Mouse (Mus musculus): ENCODE measurements around the gene Nop10. TPM values are rescaled to one million over a fixed set of nuclear protein-coding genes. Genes with fewer than 3 reads are reported as not detected.

Nop10 gene
- polyA plus RNA-seq, 2 experiments, result 93.1 to 166 TPM

- Histone ChIP-seq H3K27me3 (ENCODE audit: control insufficient read depth, insufficient read depth, low read length) (no peaks in the 10 kb centered on the region), H3K4me1 (replicated peaks; ENCODE audit: control insufficient read depth in 2 of 2, insufficient read depth in 2 of 2, low read length in 1 of 2) (peaks cover 10 to 22% of the 10 kb centered on the region in 2 experiments; a peak in 3 of 4 replicates), H3K27ac (no peak overlapping the region), H3K9ac (replicated peaks) (no peak overlapping the region), H3K4me3 (ENCODE audit: insufficient read depth in 1 of 2, low read depth in 2 of 2, low read length in 2 of 2) (no peak overlapping the region), H3K36me3 (replicated peaks; ENCODE audit: control insufficient read depth, insufficient read depth, low read depth) (no peaks in the 10 kb centered on the region), H3K9me3 (ENCODE audit: control insufficient read depth, low read length) (no peaks in the 10 kb centered on the region), H3K4me2 (ENCODE audit: low read depth) (peak overlapping the region; percentile 95)
- TF ChIP-seq CTCF (IDR thresholded peaks at IDR 0.05; ENCODE audit: low read depth), result no peak
- TF ChIP-seq EP300 (IDR thresholded peaks at IDR 0.05; ENCODE audit: low read depth), result no peak
- DNase-seq (ENCODE audit: low read depth in 3 of 3, low spot score in 3 of 3) (no peak), ATAC-seq (ENCODE audit: insufficient read depth) (no peak)
- WGBS (ENCODE audit: insufficient replicate concordance), result 59% methylated on average over 4 of the region's 4 CpGs
Measured at GRCm38 (mm10) chr2:112264364-112264763, 2.6 kb downstream of the Nop10 start.

DNA sequence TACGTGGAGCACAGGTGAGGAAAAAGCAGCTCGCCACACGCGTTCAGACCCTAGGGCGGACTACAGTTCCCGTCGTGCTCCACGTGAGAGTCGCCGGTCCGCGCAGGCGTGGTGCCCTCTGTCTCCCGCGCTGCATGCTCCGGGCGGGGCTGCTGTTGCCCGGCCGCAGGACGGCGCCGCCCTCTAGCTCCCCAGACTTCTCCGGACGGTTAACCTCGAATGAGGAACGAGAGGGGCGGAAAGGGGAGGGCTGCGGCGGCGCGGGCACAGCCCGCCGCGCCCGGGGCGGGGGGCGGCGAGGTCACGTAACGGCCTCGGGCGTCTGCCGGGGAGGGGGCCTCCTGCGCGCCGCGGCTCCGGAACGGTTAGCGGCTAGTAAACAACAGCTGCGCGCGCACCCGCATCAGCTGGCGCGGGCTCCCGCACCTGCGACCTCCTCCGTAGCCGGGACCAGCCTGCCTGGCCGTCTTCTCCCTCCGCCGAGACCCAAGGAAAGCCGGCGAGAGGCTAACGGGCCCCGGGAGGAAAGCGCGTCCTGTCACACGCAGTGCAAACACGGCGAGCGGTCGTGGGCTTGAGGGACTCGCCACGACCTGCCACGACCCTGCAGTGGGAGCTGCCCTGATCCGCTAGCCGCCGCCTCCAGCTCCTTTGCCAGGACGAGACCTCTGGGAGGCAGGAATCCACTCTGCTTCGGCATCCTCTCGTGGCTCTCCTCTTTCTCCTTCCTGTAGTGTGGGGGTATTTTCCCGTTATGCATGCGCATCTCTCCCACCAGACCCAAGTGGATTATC, 3.9 kb downstream of the Nop10 start, which contains the start of gene Slc12a6:
Gene Slc12a6 (plus strand): TSS at position 378 of the 794 bp plus-strand sequence.
- peaks cover 10 to 24% of the 10 kb centered on the region in 2 experiments; a peak in 3 of 4 replicates for H3K4me1 ChIP-seq (replicated peaks; ENCODE audit: control insufficient read depth in 2 of 2, insufficient read depth in 2 of 2, low read length in 1 of 2)
- WGBS (ENCODE audit: insufficient replicate concordance), result under 1% methylated on average over 85 of the region's 85 CpGs
- no peaks in the 10 kb centered on the region for H3K9me3 ChIP-seq (ENCODE audit: control insufficient read depth, low read length)
- H3K4me2 ChIP-seq (ENCODE audit: low read depth), result peak within 1 kb of the TSS; percentile 95
- peak; percentile 25; the same call in 1 of the 2 replicates for TF ChIP-seq CTCF (IDR thresholded peaks at IDR 0.05; ENCODE audit: low read depth)
- TF ChIP-seq EP300 (IDR thresholded peaks at IDR 0.05; ENCODE audit: low read depth), result no peak
- H3K27me3 ChIP-seq (ENCODE audit: control insufficient read depth, insufficient read depth, low read length), result no peaks in the 10 kb centered on the region
- no peaks in the 10 kb centered on the region for H3K36me3 ChIP-seq (replicated peaks; ENCODE audit: control insufficient read depth, insufficient read depth, low read depth)
- peak within 1 kb of the TSS; percentile 85 for H3K9ac ChIP-seq (replicated peaks)
- DNase-seq (ENCODE audit: low read depth in 3 of 3, low spot score in 3 of 3) (peak; percentile 86 to 88 (median 87)), ATAC-seq (ENCODE audit: insufficient read depth) (peak; percentile 92)
- peak within 1 kb of the TSS; percentile 74 to 91 for H3K4me3 ChIP-seq (ENCODE audit: insufficient read depth in 1 of 2, low read depth in 2 of 2, low read length in 2 of 2)
- H3K27ac ChIP-seq, result peak within 1 kb of the TSS; percentile 65

GRCm38 (mm10) chr2:112266242-112266592, 4.5 kb downstream of the Nop10 start, which contains the start of gene Gm21985:
Gene Gm21985, plus strand, starts transcription at chr2:112266314.
- H3K36me3 ChIP-seq (replicated peaks; ENCODE audit: control insufficient read depth, insufficient read depth, low read depth), result no peaks in the 10 kb centered on the region
- H3K4me3 ChIP-seq (ENCODE audit: insufficient read depth in 1 of 2, low read depth in 2 of 2, low read length in 2 of 2), result peak within 1 kb of the TSS; percentile 74 to 91
- peak within 1 kb of the TSS; percentile 65 for H3K27ac ChIP-seq
- H3K4me2 ChIP-seq (ENCODE audit: low read depth), result peak within 1 kb of the TSS; percentile 95
- H3K4me1 ChIP-seq (replicated peaks; ENCODE audit: control insufficient read depth in 2 of 2, insufficient read depth in 2 of 2, low read length in 1 of 2), result peaks cover 10 to 24% of the 10 kb centered on the region in 2 experiments; a peak in 3 of 4 replicates
- peak in 1 of 3 experiments; percentile 48 for DNase-seq (ENCODE audit: low read depth in 3 of 3, low spot score in 3 of 3)
- H3K9ac ChIP-seq (replicated peaks), result peak within 1 kb of the TSS; percentile 85
- ATAC-seq (ENCODE audit: insufficient read depth), result peak; percentile 51
- 2% methylated on average over 11 of the region's 11 CpGs for WGBS (ENCODE audit: insufficient replicate concordance)
- H3K27me3 ChIP-seq (ENCODE audit: control insufficient read depth, insufficient read depth, low read length), result no peaks in the 10 kb centered on the region
- TF ChIP-seq CTCF (IDR thresholded peaks at IDR 0.05; ENCODE audit: low read depth) (no peak), EP300 (IDR thresholded peaks at IDR 0.05; ENCODE audit: low read depth) (no peak)
- H3K9me3 ChIP-seq (ENCODE audit: control insufficient read depth, low read length), result no peaks in the 10 kb centered on the region

- no peaks in the 10 kb centered on the region for H3K27me3 ChIP-seq (ENCODE audit: control insufficient read depth, insufficient read depth, low read length)
- peak overlapping the region; percentile 85 for H3K9ac ChIP-seq (replicated peaks)
- DNase-seq (ENCODE audit: low read depth in 3 of 3, low spot score in 3 of 3), result no peak
- peak overlapping the region; percentile 65 for H3K27ac ChIP-seq
- ATAC-seq (ENCODE audit: insufficient read depth), result no peak
- peak overlapping the region; percentile 95 for H3K4me2 ChIP-seq (ENCODE audit: low read depth)
- no peaks in the 10 kb centered on the region for H3K9me3 ChIP-seq (ENCODE audit: control insufficient read depth, low read length)
- no peaks in the 10 kb centered on the region for H3K36me3 ChIP-seq (replicated peaks; ENCODE audit: control insufficient read depth, insufficient read depth, low read depth)
- H3K4me1 ChIP-seq (replicated peaks; ENCODE audit: control insufficient read depth in 2 of 2, insufficient read depth in 2 of 2, low read length in 1 of 2), result peaks cover 10 to 24% of the 10 kb centered on the region in 2 experiments; a peak in 3 of 4 replicates
- WGBS (ENCODE audit: insufficient replicate concordance), result 16% methylated on average over 10 of the region's 10 CpGs
- H3K4me3 ChIP-seq (ENCODE audit: insufficient read depth in 1 of 2, low read depth in 2 of 2, low read length in 2 of 2), result peak overlapping the region; percentile 73 to 74
- TF ChIP-seq EP300 (IDR thresholded peaks at IDR 0.05; ENCODE audit: low read depth), result no peak
- no peak for TF ChIP-seq CTCF (IDR thresholded peaks at IDR 0.05; ENCODE audit: low read depth)
Measured at GRCm38 (mm10) chr2:112266780-112267179, 5.1 kb downstream of the Nop10 start.
